ENCODE assay signal across 25 mouse cellular contexts in genomic region chr3:78999803-79000202, GRCm38 (mm10).
"Had no signal": no experiment of that assay in that cellular context is flagged by ENCODE, and none has a peak within 500 bp of the region (broad histone marks: within the 10 kb centered on the region; RNA-seq: fewer than 3 reads in every experiment).

No protein-coding gene starts in this region.

- H3K4me2 ChIP-seq: heart, embryonic 12.5 days; hindbrain, embryonic 12.5 days; hindbrain, embryonic 15.5 days; liver, embryonic 11.5 days; liver, embryonic 13.5 days; liver, embryonic 15.5 days had no signal

- ATAC-seq: hindbrain, postnatal 0 days; intestine, embryonic 16.5 days; liver, postnatal 0 days had no signal

- H3K36me3 ChIP-seq: heart, embryonic 10.5 days; heart, embryonic 12.5 days; hindbrain, embryonic 10.5 days; hindbrain, embryonic 12.5 days; hindbrain, embryonic 15.5 days; liver, embryonic 13.5 days; liver, embryonic 15.5 days had no signal

- H3K4me3 ChIP-seq: gastrocnemius, adult 2 months; heart, embryonic 10.5 days; heart, embryonic 12.5 days; hindbrain, embryonic 10.5 days; hindbrain, embryonic 12.5 days; hindbrain, embryonic 15.5 days; liver, embryonic 13.5 days; liver, embryonic 15.5 days had no signal

- H3K9me3 ChIP-seq: heart, embryonic 10.5 days; heart, embryonic 12.5 days; hindbrain, embryonic 10.5 days; hindbrain, embryonic 12.5 days; hindbrain, embryonic 15.5 days; liver, embryonic 13.5 days; liver, embryonic 15.5 days had no signal

- DNase-seq: gastrocnemius, adult 2 months; gastrocnemius, postnatal 10 days; gastrocnemius, postnatal 25 days; heart, adult 18-20 months; heart, postnatal 10 days; heart, postnatal 4 days; kidney, adult 11 months; kidney, adult 8-10 months; kidney, postnatal 10 days; kidney, postnatal 25 days; layer of hippocampus, adult 9-11 months; layer of hippocampus, postnatal 36 days; left cerebral cortex, postnatal 4 days; liver; liver, embryonic 13.5 days; liver, postnatal 0 days had no signal

- H3K27me3 ChIP-seq: heart, embryonic 12.5 days; hindbrain, embryonic 12.5 days; hindbrain, embryonic 15.5 days; liver, embryonic 13.5 days; liver, embryonic 15.5 days had no signal

- H3K9ac ChIP-seq: heart, embryonic 12.5 days; hindbrain, embryonic 12.5 days; hindbrain, embryonic 15.5 days; liver, embryonic 13.5 days; liver, embryonic 15.5 days; liver, postnatal 0 days had no signal

- H3K27ac ChIP-seq: gastrocnemius, adult 2 months; heart, embryonic 10.5 days; hindbrain, embryonic 10.5 days; hindbrain, embryonic 12.5 days; hindbrain, embryonic 15.5 days; hindbrain, postnatal 0 days; liver, embryonic 13.5 days; liver, embryonic 15.5 days had no signal

- H3K4me1 ChIP-seq: heart, embryonic 10.5 days; heart, embryonic 12.5 days; hindbrain, embryonic 10.5 days; hindbrain, embryonic 15.5 days; liver, embryonic 13.5 days; liver, embryonic 15.5 days had no signal
